Mouse (Mus musculus): ENCODE data around the gene Osbp2.

- no peak for TF ChIP-seq ZC3H11A (IDR thresholded peaks at IDR 0.05; ENCODE audit: borderline replicate concordance, low read depth, low read length)
- TF ChIP-seq ZNF384 (IDR thresholded peaks at IDR 0.05; ENCODE audit: low read depth, low read length): no peak
- no peak for TF ChIP-seq CHD2 (IDR thresholded peaks at IDR 0.05; ENCODE audit: low read depth, low read length)
- TF ChIP-seq HCFC1 (IDR thresholded peaks at IDR 0.05; ENCODE audit: borderline replicate concordance, insufficient read depth, low read length): no peak
These were observed 194.9 kb downstream of the Osbp2 start for GRCm38 (mm10) chr11:3668768-3669167.

Data from ES-E14 (cell line).